Mouse (Mus musculus): ENCODE results near the gene Arhgap29. TPM values are rescaled to one million over a fixed set of nuclear protein-coding genes. Genes with fewer than 3 reads are reported as not detected.

Gene Arhgap29
- total RNA-seq, 4 experiments from 2014 or later, result 47.3 to 67.5 (median 51.3) TPM

Other genes starting within 250 kb of the Arhgap29 start
- gene F3, start 229.0 kb upstream of the Arhgap29 start, total RNA-seq (2022), result 10 to 100 TPM in 2 of 4 experiments, 1 to 10 TPM in 2; 8.5 to 12.6 (median 9.4) TPM
- 10 to 100 TPM; 73.7 to 90.3 (median 78.7) TPM for gene Abcd3, start 137.2 kb upstream of the Arhgap29 start, total RNA-seq (2022)
- gene Abca4, start 91.9 kb downstream of the Arhgap29 start, total RNA-seq (2022), result 10 to 100 TPM in 1 of 4 experiments, 1 to 10 TPM in 3; 1.3 to 14.0 (median 2.5) TPM

Data from adrenal gland, adult 8-10 months (tissue).